Mouse (Mus musculus) MEL (cell line): Measurements from ENCODE around the gene Pmm2. TPM values are rescaled to one million over a fixed set of nuclear protein-coding genes. Genes with fewer than 3 reads are reported as not detected.

Experiments
- DNase-seq: peaks from one replicate; pipeline ENCODE4 v3.0.0; 2011; ENCODE audit warnings: low read depth, low spot score
- H3K27ac ChIP-seq: 2 replicates; pipeline ENCODE4 v1.5.1; 2012; ENCODE audit warnings: low read depth, mild to moderate bottlenecking, control low read depth, low read length, moderate library complexity; ENCODE audit not compliant: control insufficient read depth
- H3K27me3 ChIP-seq, 2 experiments: fragments of 150-350 bp in 1 of 2; sonication (generic) in 1 of 2; 2 replicates each; pipeline ENCODE4 v1.6.1; 2012; ENCODE audit warnings: low read length in 2 of 2, mild to moderate bottlenecking in 2 of 2, improper control_type of control experiment in 1 of 2, moderate library complexity in 1 of 2; ENCODE audit not compliant: insufficient read depth in 2 of 2, control insufficient read depth in 1 of 2
- H3K36me3 ChIP-seq, 2 experiments: 2 replicates each; pipeline ENCODE4 v1.6.1; 2012 to 2014; ENCODE audit warnings: low read length in 2 of 2, improper control_type of control experiment in 1 of 2, inconsistent platforms in 1 of 2, mild to moderate bottlenecking in 1 of 2; ENCODE audit not compliant: insufficient read depth in 2 of 2, control insufficient read depth in 1 of 2
- H3K4me1 ChIP-seq, 2 experiments: fragments of 150-350 bp in 1 of 2; sonication (generic) in 1 of 2; 2 replicates each; pipeline ENCODE4 v1.6.1; 2012; ENCODE audit warnings: low read length in 2 of 2, improper control_type of control experiment in 1 of 2, mild to moderate bottlenecking in 1 of 2; ENCODE audit not compliant: insufficient read depth in 2 of 2, control insufficient read depth in 1 of 2
- H3K4me3 ChIP-seq, 2 experiments: fragments of 150-350 bp in 1 of 2; sonication (generic) in 1 of 2; 2 replicates each; pipeline ENCODE4 v1.5.1; 2012; ENCODE audit warnings: low read depth in 2 of 2, low read length in 2 of 2, mild to moderate bottlenecking in 2 of 2, moderate library complexity in 2 of 2, control low read depth in 1 of 2, improper control_type of control experiment in 1 of 2; ENCODE audit not compliant: control insufficient read depth in 1 of 2, insufficient read depth in 1 of 2
- H3K79me2 ChIP-seq: 2 replicates; pipeline ENCODE4 v1.6.1; 2012; ENCODE audit warnings: mild to moderate bottlenecking, low read length, moderate library complexity; ENCODE audit not compliant: control insufficient read depth, poor library complexity, insufficient read depth
- H3K9ac ChIP-seq: 2 replicates; pipeline ENCODE4 v1.6.1; 2012; ENCODE audit warnings: low read depth, mild to moderate bottlenecking, control low read depth, low read length, moderate library complexity; ENCODE audit not compliant: control insufficient read depth, poor library complexity, severe bottlenecking
- H3K9me3 ChIP-seq: fragments of 150-350 bp; sonication (generic); replicated peaks from 2 replicates; pipeline ENCODE4 v1.6.1; 2012; ENCODE audit warnings: mild to moderate bottlenecking, low read length, improper control_type of control experiment, moderate library complexity; ENCODE audit not compliant: insufficient read depth
- BHLHE40 ChIP-seq: IDR thresholded peaks from 2 replicates; pipeline ENCODE4 v1.6.1; 2012; ENCODE audit warnings: low read depth, mild to moderate bottlenecking, inconsistent platforms, low read length, improper control_type of control experiment, borderline replicate concordance
- CTCF ChIP-seq, 3 experiments: IDR thresholded peaks in 2 of 3; conservative IDR thresholded peaks in 1 of 3; 2 replicates each; pipeline ENCODE4 v1.5.1; 2011 to 2012; ENCODE audit warnings: low read length in 3 of 3, low read depth in 2 of 3, mild to moderate bottlenecking in 2 of 3, improper control_type of control experiment in 1 of 3, inconsistent platforms in 1 of 3, mixed read lengths in 1 of 3, moderate library complexity in 1 of 3; ENCODE audit not compliant: control insufficient read depth in 1 of 3, insufficient read depth in 1 of 3, poor library complexity in 1 of 3, severe bottlenecking in 1 of 3
- EP300 ChIP-seq, 2 experiments: IDR thresholded peaks; 2 replicates each; pipeline ENCODE4 v1.6.1; 2011; ENCODE audit warnings: improper control_type of control experiment in 2 of 2, low read length in 2 of 2, low read depth in 1 of 2, mild to moderate bottlenecking in 1 of 2
- ETS1 ChIP-seq: IDR thresholded peaks from 2 replicates; pipeline ENCODE4 v1.6.1; 2012; ENCODE audit warnings: low read depth, mild to moderate bottlenecking, inconsistent platforms, low read length, improper control_type of control experiment, moderate library complexity
- GABPA ChIP-seq: IDR thresholded peaks from 2 replicates; pipeline ENCODE4 v1.6.1; 2012; ENCODE audit warnings: low read depth, mild to moderate bottlenecking, inconsistent platforms, low read length, improper control_type of control experiment, moderate library complexity
- GATA1 ChIP-seq: IDR thresholded peaks from 2 replicates; pipeline ENCODE4 v1.6.1; 2011; ENCODE audit warnings: low read depth, low read length, improper control_type of control experiment
- HCFC1 ChIP-seq: IDR thresholded peaks from 2 replicates; pipeline ENCODE4 v1.6.1; 2012; ENCODE audit warnings: low read depth, mild to moderate bottlenecking, inconsistent platforms, low read length, improper control_type of control experiment, moderate library complexity
- JUND ChIP-seq: IDR thresholded peaks from 2 replicates; pipeline ENCODE4 v1.6.1; 2011; ENCODE audit warnings: low read depth, mild to moderate bottlenecking, improper control_type of control experiment, low read length
- KAT2A ChIP-seq: conservative IDR thresholded peaks from 2 replicates; pipeline ENCODE4 v1.6.1; 2012; ENCODE audit warnings: low read depth, low read length, improper control_type of control experiment, inconsistent platforms
- MAFK ChIP-seq: IDR thresholded peaks from 2 replicates; pipeline ENCODE4 v1.6.1; 2011; ENCODE audit warnings: low read depth, mild to moderate bottlenecking, low read length, improper control_type of control experiment, borderline replicate concordance
- MAX ChIP-seq: IDR thresholded peaks from 2 replicates; pipeline ENCODE4 v1.6.1; 2011; ENCODE audit warnings: low read length, improper control_type of control experiment
- MAZ ChIP-seq: IDR thresholded peaks from 2 replicates; pipeline ENCODE4 v1.6.1; 2012; ENCODE audit warnings: low read depth, mild to moderate bottlenecking, inconsistent platforms, low read length, improper control_type of control experiment
- MEF2A ChIP-seq: IDR thresholded peaks from 2 replicates; pipeline ENCODE4 v1.6.1; 2014; ENCODE audit warnings: low read depth, mild to moderate bottlenecking, inconsistent platforms, low read length, improper control_type of control experiment; ENCODE audit not compliant: poor library complexity, insufficient replicate concordance, severe bottlenecking; ENCODE audit errors: extremely low read depth
- MXI1 ChIP-seq: IDR thresholded peaks from 2 replicates; pipeline ENCODE4 v1.6.1; 2011; ENCODE audit warnings: mild to moderate bottlenecking, low read depth, low read length, improper control_type of control experiment
- MYC ChIP-seq: IDR thresholded peaks from 2 replicates; pipeline ENCODE4 v1.6.1; 2011; ENCODE audit warnings: low read depth, mild to moderate bottlenecking, low read length, improper control_type of control experiment, moderate library complexity
- NELFE ChIP-seq: IDR thresholded peaks from 2 replicates; pipeline ENCODE4 v1.6.1; 2011; ENCODE audit warnings: low read depth, low read length, improper control_type of control experiment
- NRF1 ChIP-seq: IDR thresholded peaks from 2 replicates; pipeline ENCODE4 v1.6.1; 2014; ENCODE audit warnings: low read depth, mild to moderate bottlenecking, inconsistent platforms, low read length, improper control_type of control experiment, moderate library complexity; ENCODE audit not compliant: poor library complexity, insufficient read depth, severe bottlenecking
- POLR2A ChIP-seq, 2 experiments: IDR thresholded peaks; 2 replicates each; pipeline ENCODE4 v1.6.1; 2011 to 2012; ENCODE audit warnings: low read length in 2 of 2, mild to moderate bottlenecking in 2 of 2, control low read depth in 1 of 2, improper control_type of control experiment in 1 of 2, low read depth in 1 of 2, moderate library complexity in 1 of 2; ENCODE audit not compliant: control insufficient read depth in 1 of 2, insufficient read depth in 1 of 2, poor library complexity in 1 of 2
- POLR2AphosphoS2 ChIP-seq: IDR thresholded peaks from 2 replicates; pipeline ENCODE4 v1.6.1; 2011; ENCODE audit warnings: low read length, improper control_type of control experiment
- RAD21 ChIP-seq: IDR thresholded peaks from 2 replicates; pipeline ENCODE4 v1.6.1; 2011; ENCODE audit warnings: mild to moderate bottlenecking, low read depth, low read length, improper control_type of control experiment
- RCOR1 ChIP-seq: IDR thresholded peaks from 2 replicates; pipeline ENCODE4 v1.6.1; 2012; ENCODE audit warnings: low read depth, mild to moderate bottlenecking, inconsistent platforms, low read length, improper control_type of control experiment
- SIN3A ChIP-seq: IDR thresholded peaks from 2 replicates; pipeline ENCODE4 v1.6.1; 2012; ENCODE audit warnings: low read length, improper control_type of control experiment, inconsistent platforms
- TAL1 ChIP-seq: IDR thresholded peaks from 2 replicates; pipeline ENCODE4 v1.6.1; 2012; ENCODE audit warnings: mild to moderate bottlenecking, inconsistent platforms, low read length, moderate library complexity, mixed read lengths
- TBP ChIP-seq: IDR thresholded peaks from 2 replicates; pipeline ENCODE4 v1.8.0; 2011; ENCODE audit warnings: low read depth, low read length, improper control_type of control experiment
- TCF12 ChIP-seq: IDR thresholded peaks from 2 replicates; pipeline ENCODE4 v1.6.1; 2014; ENCODE audit warnings: low read depth, mild to moderate bottlenecking, inconsistent platforms, low read length, improper control_type of control experiment, moderate library complexity
- UBTF ChIP-seq: IDR thresholded peaks from 2 replicates; pipeline ENCODE4 v1.6.1; 2012; ENCODE audit warnings: low read depth, mild to moderate bottlenecking, inconsistent platforms, low read length, improper control_type of control experiment, moderate library complexity, borderline replicate concordance; ENCODE audit not compliant: insufficient read depth
- USF1 ChIP-seq: IDR thresholded peaks from 2 replicates; pipeline ENCODE4 v1.6.1; 2014; ENCODE audit warnings: low read depth, mild to moderate bottlenecking, inconsistent platforms, low read length, improper control_type of control experiment, moderate library complexity
- USF2 ChIP-seq, 2 experiments: IDR thresholded peaks; 2 replicates each; pipeline ENCODE4 v1.6.1; 2011 to 2012; ENCODE audit warnings: improper control_type of control experiment in 2 of 2, low read length in 2 of 2, borderline replicate concordance in 1 of 2, inconsistent platforms in 1 of 2, low read depth in 1 of 2, mild to moderate bottlenecking in 1 of 2; ENCODE audit not compliant: insufficient read depth in 1 of 2
- ZC3H11A ChIP-seq: IDR thresholded peaks from 2 replicates; pipeline ENCODE4 v1.6.1; 2012; ENCODE audit warnings: low read depth, mild to moderate bottlenecking, inconsistent platforms, low read length, improper control_type of control experiment
- ZKSCAN1 ChIP-seq: IDR thresholded peaks from 2 replicates; pipeline ENCODE4 v1.6.1; 2012; ENCODE audit warnings: low read depth, mild to moderate bottlenecking, inconsistent platforms, low read length, improper control_type of control experiment, moderate library complexity
- ZMIZ1 ChIP-seq: IDR thresholded peaks from 2 replicates; pipeline ENCODE4 v1.6.1; 2012; ENCODE audit warnings: low read depth, mild to moderate bottlenecking, inconsistent platforms, low read length, improper control_type of control experiment, moderate library complexity
- ZNF384 ChIP-seq: IDR thresholded peaks from 2 replicates; pipeline ENCODE4 v1.6.1; 2012; ENCODE audit warnings: low read depth, mild to moderate bottlenecking, inconsistent platforms, low read length, improper control_type of control experiment
- polyA plus RNA-seq, 2 experiments: library from polyadenylated mRNA; stranded (reverse) in 1 of 2; unstranded in 1 of 2; fragments of >175 nt in 1 of 2; fragments of >200 nt in 1 of 2; gene quantifications; 2 replicates each; pipeline versions ENCODE4 v1.2.1 to v1.2.4; 2012; ENCODE audit warnings: low replicate concordance in 2 of 2, low read depth in 1 of 2; ENCODE audit not compliant: insufficient read length in 2 of 2, insufficient read depth in 1 of 2, missing spikeins in 1 of 2
- total RNA-seq: library from RNA; depleted of rRNA; stranded (reverse); fragments of 300-350 nt; gene quantifications from 2 replicates; pipeline ENCODE4 v1.2.3, GENCODE M21; 2012

Pmm2 gene
- total and polyA plus RNA-seq, 3 experiments, result 53.4 to 96.0 TPM; not detected in 1

- no peak for TF ChIP-seq RAD21
- 0 out of 2 replicates have a peak, but pooled peaks have one; percentile 7 for TF ChIP-seq USF1
- peak; percentile 72 for TF ChIP-seq NELFE
- TF ChIP-seq POLR2AphosphoS2, result peak; percentile 86
Observed at GRCm38 (mm10) chr16:8671551-8672349, 34.3 kb downstream of the Pmm2 start, which contains the start of gene Carhsp1 (continued).

GRCm38 (mm10) chr16:8672350-8672687, 34.8 kb downstream of the Pmm2 start:
- peak overlapping the region; percentile 53 for H3K27ac ChIP-seq
- no peaks in the 10 kb centered on the region; the same call in none of the 2 replicates for H3K79me2 ChIP-seq
- no peak for DNase-seq
- H3K9ac ChIP-seq, result peak overlapping the region; percentile 71
- peaks cover 5 to 37% of the 10 kb centered on the region in 2 experiments for H3K4me1 ChIP-seq
- no peaks in the 10 kb centered on the region for H3K27me3 ChIP-seq
- no peaks in the 10 kb centered on the region for H3K9me3 ChIP-seq
- H3K4me3 ChIP-seq, result peak overlapping the region; percentile 62 to 68
- peaks cover 0 to 19% of the 10 kb centered on the region in 2 experiments; a peak in 2 of 4 replicates for H3K36me3 ChIP-seq
- TF ChIP-seq HCFC1 (no peak; the same call in 1 of the 2 replicates), UBTF (no peak), RAD21 (no peak), ZMIZ1 (no peak), MEF2A (no peak), EP300 (IDR thresholded peaks at IDR 0.05; ENCODE audit: low read depth in 1 of 2, low read length in 2 of 2) (peak in 1 of 2 experiments; percentile 27; a peak in 1 of 4 replicates), NELFE (0 out of 2 replicates have a peak, but pooled peaks have one; percentile 28), ETS1 (peak; percentile 3; the same call in 1 of the 2 replicates), GATA1 (0 out of 2 replicates have a peak, but pooled peaks have one; percentile 6), TAL1 (no peak), TBP (no peak), POLR2A (IDR thresholded peaks at IDR 0.05; ENCODE audit: control insufficient read depth in 1 of 2, insufficient read depth in 1 of 2, low read depth in 1 of 2, low read length in 2 of 2, poor library complexity in 1 of 2) (no peak), BHLHE40 (peak; percentile 13; the same call in 1 of the 2 replicates), ZC3H11A (no peak), JUND (no peak), SIN3A (peak; percentile 36; the same call in 1 of the 2 replicates), KAT2A (no peak), MAZ (no peak; the same call in 1 of the 2 replicates), NRF1 (no peak), GABPA (no peak), MYC (no peak), ZNF384 (peak; percentile 99), MXI1 (0 out of 2 replicates have a peak, but pooled peaks have one; percentile 8), MAFK (no peak), ZKSCAN1 (no peak), USF1 (no peak), CTCF (IDR thresholded peaks at IDR 0.05 in 2 of 3, conservative IDR thresholded peaks at IDR 0.05 in 1 of 3; ENCODE audit: control insufficient read depth in 1 of 3, insufficient read depth in 1 of 3, low read depth in 2 of 3, low read length in 3 of 3, poor library complexity in 1 of 3, severe bottlenecking in 1 of 3) (no peak), RCOR1 (0 out of 2 replicates have a peak, but pooled peaks have one; percentile 29), MAX (no peak), TCF12 (no peak), USF2 (IDR thresholded peaks at IDR 0.05; ENCODE audit: borderline replicate concordance in 1 of 2, insufficient read depth in 1 of 2, low read depth in 1 of 2, low read length in 2 of 2) (no peak)
